Mouse (Mus musculus): ENCODE results near the gene Ate1. TPM values are rescaled to one million over a fixed set of nuclear protein-coding genes. Genes with fewer than 3 reads are reported as not detected.
"Not testable (repeated sequence)": the region's sequence is repeated elsewhere in the genome, so short reads cannot be mapped to it uniquely, and the experiment has no call there.

The Ate1 gene
- total and polyA plus RNA-seq, 3 experiments: 3.5 to 40.9 (median 38.8) TPM

DNA sequence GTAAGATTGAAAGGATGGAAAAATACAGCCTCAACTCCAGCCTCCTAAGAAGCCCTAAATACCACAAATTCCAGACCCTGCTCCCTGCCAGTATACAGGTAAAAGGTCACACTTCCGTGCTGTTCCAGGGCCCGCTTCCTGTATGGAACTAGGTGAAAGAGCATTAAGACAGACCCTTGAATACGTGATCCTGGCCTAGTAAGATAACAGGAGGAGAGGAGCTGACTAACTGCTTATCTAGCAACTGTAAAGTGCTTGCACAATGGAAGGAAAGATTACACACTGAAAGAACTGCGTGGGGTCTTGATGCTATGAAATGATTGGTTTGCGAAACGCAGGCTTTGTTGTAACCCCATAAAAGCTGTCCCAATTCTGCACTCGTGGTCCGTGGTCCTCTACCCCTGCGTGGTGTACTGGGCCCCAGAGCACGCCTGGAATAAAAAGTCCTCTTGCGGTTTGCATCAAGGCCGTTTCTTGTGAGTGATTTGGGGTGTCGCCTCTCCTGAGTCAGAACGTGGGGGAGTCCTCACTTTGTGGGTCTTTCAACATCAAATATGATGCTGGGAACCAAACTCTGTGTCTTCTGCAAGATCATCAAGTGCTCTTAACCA, 748 bp upstream of the Ate1 start:
- DNase-seq: no peak

DNA sequence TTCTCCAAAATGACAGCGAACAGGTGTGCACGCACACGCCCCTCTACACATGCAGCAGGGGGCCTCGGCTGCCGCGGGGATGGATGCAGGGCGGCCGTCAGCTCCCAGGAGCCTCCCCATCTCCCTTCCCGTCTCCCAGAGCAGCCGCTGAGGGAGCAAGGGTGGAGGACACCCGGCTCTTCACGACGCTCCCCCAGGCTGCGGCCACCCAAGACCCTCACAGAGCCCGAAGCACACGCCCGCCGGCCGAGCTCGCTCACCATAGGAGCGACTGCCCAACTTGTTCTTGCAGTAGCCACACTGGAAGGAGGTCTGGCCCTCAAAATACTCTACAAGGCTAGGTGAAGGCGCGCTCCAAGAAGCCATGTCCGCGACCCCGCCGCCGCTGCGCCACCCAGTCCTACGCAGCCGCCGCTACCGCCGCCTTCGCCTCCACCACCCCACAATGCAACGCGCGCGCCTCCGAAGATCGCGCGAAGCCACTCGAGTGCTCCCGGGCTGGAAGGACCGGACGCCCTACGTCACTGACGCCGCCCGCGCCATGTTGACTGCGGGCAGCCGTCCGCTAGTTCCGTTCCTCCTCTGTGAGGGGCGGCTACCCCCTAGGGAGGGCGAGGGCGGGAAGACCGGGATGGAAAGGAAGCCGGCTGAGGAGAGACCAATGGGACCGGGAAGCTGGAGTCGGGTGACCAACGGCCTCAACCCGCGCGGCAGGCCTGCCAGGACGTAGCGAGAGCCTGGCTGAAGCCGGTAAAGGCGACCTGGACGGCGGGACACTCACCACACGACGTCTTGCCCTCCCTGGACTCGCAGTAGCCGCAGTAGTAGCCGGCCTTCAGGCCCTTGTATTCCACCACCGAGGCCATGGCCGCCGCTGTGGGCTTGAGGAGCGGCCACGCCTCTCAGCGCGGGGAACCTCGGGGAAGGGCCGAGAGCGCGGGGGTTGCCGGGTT, 797 bp downstream of the Ate1 start:
- peak; percentile 99 for DNase-seq

GRCm38 (mm10) chr7:130518213-130519095, 1.7 kb downstream of the Ate1 start:
- no peak for DNase-seq

DNA sequence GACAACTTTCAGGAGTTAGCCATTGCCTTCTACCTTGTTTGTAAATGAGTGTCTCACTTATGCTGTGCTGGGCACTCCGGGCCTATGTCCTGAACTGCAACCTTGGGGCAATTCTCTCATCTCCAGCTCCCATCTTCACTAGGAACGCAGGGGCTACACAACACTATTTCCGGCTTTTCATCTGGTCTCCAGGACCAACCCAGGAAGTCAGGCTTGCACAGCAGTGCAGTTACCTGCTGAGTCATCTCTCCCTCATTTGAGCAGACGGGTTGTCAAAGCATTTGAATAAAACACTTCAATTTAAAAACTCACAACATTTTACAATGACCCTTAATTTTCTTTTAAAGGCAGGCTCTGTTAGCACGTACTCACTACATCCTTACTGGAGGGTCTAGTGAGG, 9.9 kb downstream of the Ate1 start:
- DNase-seq: no peak

DNA sequence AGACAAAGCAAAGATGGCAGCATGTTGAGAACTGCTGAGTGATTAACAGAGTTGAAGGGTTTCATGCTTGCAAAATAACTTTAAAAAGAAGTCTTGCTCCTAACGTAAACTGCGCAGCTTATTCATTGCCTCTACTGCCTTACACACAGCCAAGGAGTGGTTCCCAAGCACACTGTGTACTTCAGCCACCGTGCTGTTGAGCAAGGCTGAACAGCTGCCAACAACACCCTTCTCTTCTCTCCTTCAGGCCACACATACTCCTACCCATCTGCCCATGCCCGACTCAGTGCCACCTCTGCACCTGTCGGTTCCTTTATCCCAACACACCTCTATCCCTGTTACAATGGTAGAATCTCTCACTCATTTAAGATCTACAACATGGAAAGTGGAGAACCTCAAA, 17.2 kb downstream of the Ate1 start:
- DNase-seq: no peak

DNA sequence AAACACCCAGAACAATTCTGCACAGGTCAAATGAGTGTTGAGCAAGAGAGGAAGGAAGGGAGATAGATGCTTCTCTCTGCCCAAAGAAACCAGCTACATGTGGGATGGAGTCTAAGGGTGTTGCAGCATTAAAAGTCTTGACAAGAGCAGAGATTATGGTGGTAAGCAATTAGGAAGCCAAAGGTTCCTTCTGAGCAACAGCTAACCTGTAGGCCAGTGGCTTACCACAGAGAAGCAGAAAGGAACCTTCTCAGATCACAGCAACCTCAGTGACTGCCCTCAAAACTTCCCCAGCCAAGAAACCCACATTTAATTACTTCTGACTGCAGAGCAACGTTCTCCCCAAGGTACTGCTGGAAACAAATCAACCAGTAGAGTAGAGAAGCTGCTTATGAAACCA, 18.7 kb downstream of the Ate1 start:
- DNase-seq: no peak

- DNase-seq: no peak
These were observed 26.8 kb downstream of the Ate1 start for GRCm38 (mm10) chr7:130493346-130493745.

GRCm38 (mm10) chr7:130492026-130492425, 28.1 kb downstream of the Ate1 start:
- no peak for DNase-seq

GRCm38 (mm10) chr7:130479003-130479402, 41.2 kb downstream of the Ate1 start:
- DNase-seq: not testable (repeated sequence)

DNA sequence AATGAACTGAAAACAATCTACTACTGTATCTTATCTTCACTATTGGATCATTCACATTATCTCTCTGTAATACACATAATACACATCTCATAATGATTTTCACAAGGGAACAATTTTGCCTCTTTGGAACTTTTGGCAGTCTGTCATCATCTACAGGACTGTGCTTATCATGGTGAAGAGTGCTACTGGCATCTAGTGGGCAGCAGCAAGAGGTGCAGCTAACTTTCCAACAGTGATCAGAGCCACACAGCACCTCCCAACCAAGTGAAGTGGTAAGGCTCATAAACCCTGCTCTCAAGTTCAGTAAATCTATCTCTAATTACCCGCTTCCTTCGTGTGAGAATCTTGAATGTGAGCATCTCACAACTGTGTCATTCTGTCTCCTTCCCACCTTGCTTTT, 44.2 kb downstream of the Ate1 start:
- DNase-seq: peak; percentile 60

DNA sequence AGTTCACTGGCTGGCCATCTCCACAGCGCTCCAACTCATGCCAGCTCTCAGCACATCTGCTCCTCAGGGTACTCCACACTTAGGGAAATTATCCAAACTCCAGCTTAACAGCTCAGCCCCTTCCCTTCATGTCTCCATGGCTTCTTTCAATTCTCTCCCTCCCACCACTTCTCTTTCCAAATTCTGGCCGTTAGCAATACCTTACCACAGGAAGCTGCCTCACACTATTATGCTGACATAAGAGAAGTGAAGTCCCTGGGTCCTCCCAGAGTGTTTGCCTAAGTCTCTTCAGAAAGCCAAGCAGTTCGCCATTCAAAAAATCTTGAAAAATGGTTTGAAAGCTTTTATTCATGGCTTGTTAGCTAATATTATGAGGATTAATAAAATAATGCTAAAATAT, 46.3 kb downstream of the Ate1 start:
- no peak for DNase-seq

GRCm38 (mm10) chr7:130472683-130473082, 47.5 kb downstream of the Ate1 start:
- no peak for DNase-seq

DNA sequence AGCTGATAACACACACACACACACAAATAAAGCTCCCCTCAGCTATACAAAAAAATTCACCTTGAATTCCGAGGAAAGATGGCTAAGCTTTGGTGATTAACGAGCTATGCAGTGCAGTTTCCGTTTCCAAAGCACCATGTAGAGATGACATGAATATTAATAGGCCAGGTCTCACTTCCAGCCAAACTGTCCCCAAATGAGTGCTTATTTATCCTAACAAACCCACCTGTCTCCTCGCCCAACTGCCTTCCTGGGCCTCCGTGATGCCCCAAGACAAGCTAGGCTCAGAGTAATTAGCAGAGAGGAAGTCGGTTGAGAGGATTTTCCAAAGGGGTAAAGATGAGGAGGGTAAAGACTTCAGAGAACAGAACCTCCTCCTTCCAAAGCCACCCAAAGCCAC, 49.1 kb downstream of the Ate1 start:
- no peak for DNase-seq

GRCm38 (mm10) chr7:130455587-130456246, 64.5 kb downstream of the Ate1 start:
- no peak for DNase-seq

- no peak for DNase-seq
These were observed 65.9 kb downstream of the Ate1 start for GRCm38 (mm10) chr7:130454226-130454625.

- peak; percentile 70 for DNase-seq
These were observed 84.4 kb downstream of the Ate1 start for GRCm38 (mm10) chr7:130435776-130436175.

DNA sequence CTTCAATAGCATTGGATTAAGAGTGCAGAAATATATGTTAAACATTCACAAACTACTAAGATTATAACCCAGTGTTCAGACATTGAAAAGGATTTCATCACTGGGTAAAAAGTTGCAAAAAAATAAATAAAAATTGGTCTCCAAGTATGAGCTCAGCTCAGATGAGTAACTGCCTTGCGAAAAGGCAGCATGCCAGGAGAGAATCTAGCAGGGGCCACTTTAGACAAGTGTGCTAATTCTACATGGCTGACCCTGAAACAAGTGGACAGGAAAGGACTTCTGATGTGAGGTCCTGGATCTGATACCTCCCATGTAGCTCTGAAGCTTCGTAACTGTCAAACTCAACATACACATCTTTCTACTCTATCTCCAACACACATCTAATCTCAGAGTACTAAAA, 88.0 kb downstream of the Ate1 start:
- peak; percentile 81 for DNase-seq

GRCm38 (mm10) chr7:130426586-130426985, 93.6 kb downstream of the Ate1 start:
- DNase-seq: no peak

- no peak for DNase-seq
These were observed 94.2 kb downstream of the Ate1 start for GRCm38 (mm10) chr7:130425991-130426390.

- no peak for DNase-seq
These were observed 100.2 kb downstream of the Ate1 start for GRCm38 (mm10) chr7:130419961-130420360.

GRCm38 (mm10) chr7:130407622-130408021, 112.5 kb downstream of the Ate1 start:
- DNase-seq: no peak

- DNase-seq: no peak
These were observed 116.8 kb downstream of the Ate1 start for GRCm38 (mm10) chr7:130403346-130403745.
